Mouse (Mus musculus): ENCODE measurements around the gene Ppid.

Gene Ppid

DNA sequence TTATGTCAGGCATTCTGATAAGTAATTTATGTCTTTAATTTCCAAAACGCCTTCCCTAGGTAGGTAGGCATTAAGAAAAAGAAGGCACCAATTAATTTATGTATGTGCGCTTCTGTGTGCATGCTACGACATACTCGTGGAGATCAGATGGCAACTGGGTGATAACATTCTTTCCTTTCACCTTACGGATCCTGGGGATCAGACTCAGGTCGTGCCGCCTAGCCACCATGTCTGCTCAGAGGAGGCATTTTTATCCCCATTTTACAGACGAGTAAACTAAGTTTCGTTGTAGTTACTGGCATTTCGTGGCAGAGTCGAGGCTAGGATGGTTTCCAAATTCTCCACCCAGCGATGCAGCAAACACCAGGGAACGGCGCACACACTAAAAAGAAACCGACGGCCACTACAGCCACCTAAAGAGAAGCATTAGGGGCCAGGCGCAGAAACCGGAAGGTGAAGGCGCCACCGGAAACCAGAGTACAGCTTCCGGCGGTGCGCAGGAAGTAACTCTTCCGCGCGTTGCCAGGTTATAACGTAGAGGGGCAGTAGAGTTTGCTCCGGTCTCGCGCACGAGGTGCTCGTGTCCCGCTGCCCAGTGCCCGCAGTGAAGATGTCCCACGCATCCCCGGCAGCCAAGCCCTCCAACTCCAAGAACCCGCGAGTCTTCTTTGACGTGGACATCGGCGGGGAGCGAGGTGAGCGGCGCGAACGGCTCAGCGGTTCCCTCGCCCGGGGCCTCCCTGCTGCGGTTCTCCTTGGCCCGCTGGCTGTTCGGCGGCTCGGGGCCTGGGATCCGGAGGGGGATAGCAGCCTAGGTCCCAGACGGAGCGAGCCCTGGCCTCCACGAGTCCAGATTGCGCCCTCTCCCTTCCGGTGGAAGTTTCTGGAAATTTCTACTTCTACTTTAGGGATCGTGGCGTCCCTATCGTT is at the start of gene Ppid:
Gene Ppid, plus strand, starts transcription at position 480 of the 930 bp plus-strand sequence.
- DNase-seq (ENCODE audit: low spot score): peak; percentile 83

DNA sequence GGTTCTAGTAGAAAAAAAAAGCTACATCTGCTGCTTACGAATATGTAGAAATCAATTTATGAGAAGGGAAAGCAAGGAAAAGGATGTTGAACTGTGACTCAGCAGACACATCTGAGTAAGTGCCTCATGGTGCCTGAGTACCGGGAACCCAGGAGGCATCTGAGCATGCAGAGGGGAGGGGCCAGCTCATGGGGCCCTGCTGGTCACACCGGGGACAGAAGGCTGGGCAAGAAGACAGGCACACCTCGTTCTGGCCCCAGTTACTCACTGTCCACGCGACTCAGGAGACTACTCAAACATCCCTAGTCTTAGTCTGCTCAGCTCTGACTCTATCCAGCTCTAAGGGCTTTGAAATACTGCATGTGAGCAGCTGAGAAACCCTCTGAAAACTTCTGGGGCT is 48.6 kb upstream of the Ppid start:
- DNase-seq (ENCODE audit: low spot score): peak; percentile 48

DNA sequence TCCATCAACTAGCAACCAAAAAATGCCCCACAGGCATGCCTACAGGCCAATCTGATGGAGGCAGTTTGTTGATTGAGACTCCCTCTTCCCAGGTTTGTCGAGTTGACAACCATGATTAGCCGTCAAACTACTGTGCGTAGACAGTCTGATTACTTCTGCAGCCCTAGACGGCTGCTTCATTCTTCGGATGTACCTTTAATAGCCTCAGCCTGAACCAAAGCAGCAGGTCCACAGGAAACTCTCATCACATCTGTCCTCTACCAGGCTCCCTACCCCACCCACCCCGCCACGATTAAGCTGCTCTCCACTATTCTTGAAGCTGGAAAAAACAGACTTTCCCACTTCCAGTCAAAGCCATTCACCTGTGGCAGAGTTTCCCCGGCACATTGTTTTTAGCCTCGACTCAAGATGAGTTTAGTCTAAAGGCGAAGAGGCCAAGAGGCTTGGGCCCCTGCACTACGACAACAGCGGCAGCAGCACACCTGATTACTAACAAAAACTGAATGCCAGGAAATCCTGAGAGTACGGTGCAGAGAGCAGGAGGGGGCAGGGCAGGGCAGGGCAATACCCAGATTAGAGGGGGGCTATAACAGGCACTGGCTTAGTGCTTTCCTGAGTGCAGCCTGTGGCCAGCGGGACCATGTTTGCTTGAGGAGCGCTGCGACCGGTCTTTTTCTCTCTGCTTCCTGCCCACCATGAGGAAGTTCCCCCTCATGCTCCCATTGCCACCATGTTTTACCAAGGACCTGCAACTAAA is 42.3 kb upstream of the Ppid start:
- DNase-seq (ENCODE audit: low spot score): no peak

DNA sequence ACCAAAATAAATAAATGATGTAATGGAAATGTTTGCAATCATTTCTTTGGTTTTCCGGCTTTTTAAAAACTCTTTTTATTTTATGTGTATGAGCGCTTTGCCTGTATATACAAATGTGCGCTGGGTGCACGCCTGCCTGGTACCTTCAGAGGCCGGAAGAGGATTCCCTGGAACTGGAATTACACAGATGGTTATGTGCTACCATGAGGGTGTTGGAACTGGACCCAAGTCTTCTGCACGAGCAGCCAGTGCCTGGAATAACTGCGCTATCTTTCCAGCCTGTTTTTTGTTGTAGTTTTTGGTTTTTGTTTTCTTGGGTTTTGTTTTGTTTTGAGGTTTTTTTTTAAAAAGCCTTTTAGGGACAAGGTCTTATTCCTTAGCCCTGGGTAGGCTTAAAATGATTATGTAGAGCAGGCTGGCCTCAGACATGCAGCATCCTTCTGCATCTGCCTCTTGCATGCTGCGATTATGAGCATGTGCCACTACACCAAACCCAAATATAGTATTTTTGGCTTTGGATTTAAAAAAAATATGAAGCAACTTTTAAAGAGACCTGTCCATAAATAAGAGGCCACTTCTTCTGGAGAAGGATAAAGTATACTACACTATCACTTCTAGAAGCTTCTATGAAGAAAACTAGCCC is 41.3 kb upstream of the Ppid start:
- no peak for DNase-seq (ENCODE audit: low spot score)

DNA sequence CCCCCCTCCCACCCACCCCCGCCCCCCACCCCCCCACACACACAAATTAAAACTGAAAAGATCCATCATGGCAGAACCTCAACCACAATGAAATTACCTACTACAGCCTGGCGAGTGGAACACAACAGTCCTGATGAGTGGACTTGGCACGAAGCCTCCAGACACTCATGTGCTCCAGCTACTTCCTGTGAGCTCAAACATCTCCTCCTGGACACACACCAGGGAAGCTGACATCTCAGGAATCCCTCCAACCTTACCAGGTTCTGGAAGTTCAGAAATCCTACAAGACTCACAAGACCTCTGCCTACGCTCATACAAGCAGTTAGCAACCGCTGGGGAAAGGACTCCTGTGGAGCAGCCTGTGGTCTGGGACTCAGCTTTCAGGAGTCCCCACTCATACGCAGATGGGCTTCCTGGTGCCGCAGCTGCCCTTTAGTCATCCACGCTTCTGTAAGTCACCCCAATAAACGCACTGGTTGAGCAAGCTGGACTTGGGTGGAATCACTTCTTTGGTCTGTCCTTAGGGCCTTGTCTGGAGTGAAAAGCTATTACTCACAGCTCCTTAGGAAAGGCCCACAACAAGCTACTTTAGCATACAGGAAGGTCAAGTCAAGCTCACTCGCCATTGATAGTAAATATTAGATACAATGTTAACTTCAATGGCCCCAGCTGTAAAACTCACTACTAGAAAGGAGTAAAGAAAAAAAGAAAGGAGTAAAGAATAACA is 39.2 kb upstream of the Ppid start:
- no peak for DNase-seq (ENCODE audit: low spot score)

DNA sequence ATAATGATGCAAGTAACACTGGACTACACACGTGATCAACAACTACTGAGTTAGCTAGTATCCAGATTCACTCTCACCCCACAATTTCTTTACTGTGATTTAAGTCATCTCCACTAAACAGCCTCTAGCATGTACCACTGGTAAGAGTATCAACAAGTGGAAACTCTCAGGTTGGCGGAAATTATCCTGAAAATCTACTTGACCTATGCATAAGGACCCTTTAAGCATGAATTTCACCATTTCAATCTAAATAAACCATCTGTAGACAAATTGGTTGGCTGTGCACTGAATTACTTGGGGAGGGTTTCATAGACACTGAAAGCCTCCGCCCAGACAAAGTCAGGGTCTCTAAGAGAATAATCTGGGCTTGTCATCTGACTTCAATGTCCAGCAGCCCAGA is 37.4 kb upstream of the Ppid start:
- DNase-seq (ENCODE audit: low spot score): no peak

DNA sequence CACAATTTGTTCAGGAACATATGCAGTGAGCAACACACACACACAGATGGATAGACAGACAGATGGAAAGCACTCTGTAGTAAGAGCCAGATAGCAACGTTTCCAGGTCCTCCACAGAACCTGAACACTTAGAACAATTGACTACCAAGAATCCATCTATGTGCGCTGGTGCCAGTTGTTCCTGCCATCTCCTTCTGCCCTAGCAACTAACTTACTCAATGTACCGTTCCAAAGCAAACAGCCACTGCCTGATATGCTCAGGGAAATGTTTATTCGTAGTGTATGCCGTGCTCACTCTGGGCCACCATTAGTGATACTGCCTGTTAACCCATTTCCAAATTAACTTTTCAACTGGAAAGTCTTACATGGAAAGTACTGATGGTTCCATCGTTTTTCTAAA is 36.1 kb upstream of the Ppid start:
- DNase-seq (ENCODE audit: low spot score): no peak

DNA sequence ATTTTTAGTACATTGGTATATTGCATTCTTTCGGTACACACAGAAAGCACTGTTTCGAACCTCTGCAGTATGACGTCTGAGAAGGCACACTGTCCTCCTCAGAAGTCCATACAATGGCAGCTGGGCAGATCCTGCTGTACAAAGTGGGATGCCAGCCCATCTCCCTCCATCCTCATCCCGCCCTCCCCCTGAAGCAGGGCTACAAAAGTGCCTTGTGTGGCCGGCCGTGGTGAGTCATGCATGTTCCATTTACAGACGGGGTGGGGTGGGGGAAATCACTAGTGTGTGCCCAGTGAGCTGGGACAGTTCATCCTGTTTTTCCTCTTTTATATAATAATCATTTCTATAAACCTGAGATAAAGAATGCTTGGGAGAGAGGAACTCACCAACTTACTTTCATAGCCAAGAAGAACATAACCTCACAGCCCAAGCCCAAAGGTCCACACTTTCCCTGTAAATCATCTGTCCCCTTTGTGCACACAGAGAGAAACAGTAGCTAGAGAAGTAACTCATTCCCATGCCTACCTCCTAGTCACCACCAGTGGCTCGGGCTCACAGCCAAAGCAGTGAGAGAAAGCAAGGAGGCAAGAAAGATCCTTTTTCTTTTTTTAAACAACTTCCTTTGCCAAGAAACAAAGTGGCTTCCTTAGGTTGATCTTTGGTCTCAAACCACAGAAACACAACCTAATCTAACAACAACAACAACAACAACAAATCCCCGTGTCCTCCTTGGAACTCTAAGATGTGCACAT is 31.9 kb upstream of the Ppid start:
- no peak for DNase-seq (ENCODE audit: low spot score)

DNA sequence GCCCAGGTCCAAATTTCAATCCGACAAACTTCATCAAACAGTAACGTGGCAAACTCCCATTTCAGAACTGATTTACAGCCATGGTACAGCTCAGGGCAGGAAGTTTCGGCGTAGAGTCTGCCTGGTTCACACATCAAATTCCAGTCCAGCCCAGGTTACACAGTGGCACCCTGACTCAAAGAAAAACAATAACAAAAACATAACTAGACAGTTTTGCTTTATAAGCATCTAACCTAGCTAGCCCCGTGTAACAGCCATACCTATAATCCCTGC is 31.4 kb upstream of the Ppid start:
- no peak for DNase-seq (ENCODE audit: low spot score)

DNA sequence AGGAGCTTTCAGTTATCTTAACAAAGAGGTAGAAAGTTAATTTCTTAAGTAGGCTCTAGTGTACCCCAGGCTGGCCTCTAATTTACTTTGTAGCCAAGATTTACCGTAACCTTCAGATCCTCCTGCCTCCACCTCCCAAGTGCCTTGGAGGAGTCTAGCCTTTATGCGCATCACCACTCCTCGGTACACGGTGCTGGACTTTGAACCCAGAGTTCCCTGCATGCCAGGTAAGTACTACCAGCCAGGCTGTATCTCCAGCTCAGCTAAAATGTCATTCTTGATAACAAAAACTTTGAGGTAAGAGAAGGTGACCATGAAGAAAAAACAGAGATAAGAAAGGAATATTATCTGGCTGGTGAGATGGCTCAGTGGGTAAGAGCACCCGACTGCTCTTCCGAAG is 30.6 kb upstream of the Ppid start:
- peak; percentile 61 for DNase-seq (ENCODE audit: low spot score)

DNA sequence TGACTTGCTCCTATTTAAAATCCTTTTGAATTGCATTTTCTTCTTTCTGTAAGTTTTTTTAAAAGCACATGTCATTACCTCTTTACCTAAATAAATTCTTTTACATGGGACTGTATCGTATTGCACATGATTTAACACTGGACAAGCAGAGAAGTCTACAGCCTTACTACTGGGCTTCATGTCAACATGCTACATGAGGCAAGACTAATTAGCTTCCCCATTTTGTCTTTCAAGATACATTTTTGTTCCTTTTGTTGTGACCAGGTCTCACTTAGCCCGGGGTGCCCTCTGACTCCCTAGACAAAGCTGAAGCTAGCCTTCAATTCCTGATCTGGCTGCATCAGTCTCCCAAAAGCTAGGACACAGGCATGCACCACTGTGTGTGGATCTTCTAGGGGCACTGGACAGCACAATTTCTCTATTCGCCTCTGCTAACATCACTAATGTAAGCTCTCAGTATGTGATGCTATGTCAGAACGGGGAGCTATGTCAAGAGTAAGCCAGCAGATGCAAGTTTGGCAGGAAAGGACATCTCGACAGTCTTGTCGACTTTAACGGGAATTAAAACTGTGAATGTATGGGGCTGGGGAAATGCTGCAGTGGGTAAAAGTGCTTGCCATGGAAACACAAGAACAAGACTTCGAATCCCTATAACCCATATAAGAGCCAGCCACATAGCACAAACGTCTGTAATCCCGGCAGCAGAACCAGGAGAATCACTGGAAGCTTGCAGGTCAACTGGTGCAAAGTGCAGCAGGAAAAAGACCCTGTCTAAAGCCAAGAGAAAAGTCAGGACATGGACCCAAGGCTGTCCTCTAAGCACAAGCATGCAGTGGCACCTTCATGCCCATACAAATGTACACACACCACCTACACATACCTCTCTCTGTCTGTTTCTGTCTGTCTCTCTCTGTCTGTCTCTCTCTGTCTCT is 29.1 kb upstream of the Ppid start:
- no peak for DNase-seq (ENCODE audit: low spot score)

DNA sequence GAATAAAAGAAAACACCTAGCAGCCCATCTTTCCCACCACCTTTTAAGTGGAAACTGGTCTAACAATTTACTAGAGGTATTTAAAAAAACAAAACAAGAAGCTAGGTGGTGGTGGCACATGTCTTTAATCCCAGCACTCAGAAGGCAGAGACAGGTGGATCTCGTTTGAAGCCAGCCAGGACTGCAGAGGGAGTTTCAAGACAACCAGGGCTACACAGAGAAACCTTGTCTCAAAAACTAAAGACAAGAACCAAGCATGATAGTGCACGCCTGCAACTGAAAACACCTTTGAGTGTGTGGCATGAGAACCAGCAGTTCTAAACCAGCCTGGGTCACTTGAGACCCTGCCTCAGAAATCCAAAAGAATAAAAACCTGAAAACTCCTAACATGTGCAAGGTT is 27.6 kb upstream of the Ppid start:
- DNase-seq (ENCODE audit: low spot score): no peak

DNA sequence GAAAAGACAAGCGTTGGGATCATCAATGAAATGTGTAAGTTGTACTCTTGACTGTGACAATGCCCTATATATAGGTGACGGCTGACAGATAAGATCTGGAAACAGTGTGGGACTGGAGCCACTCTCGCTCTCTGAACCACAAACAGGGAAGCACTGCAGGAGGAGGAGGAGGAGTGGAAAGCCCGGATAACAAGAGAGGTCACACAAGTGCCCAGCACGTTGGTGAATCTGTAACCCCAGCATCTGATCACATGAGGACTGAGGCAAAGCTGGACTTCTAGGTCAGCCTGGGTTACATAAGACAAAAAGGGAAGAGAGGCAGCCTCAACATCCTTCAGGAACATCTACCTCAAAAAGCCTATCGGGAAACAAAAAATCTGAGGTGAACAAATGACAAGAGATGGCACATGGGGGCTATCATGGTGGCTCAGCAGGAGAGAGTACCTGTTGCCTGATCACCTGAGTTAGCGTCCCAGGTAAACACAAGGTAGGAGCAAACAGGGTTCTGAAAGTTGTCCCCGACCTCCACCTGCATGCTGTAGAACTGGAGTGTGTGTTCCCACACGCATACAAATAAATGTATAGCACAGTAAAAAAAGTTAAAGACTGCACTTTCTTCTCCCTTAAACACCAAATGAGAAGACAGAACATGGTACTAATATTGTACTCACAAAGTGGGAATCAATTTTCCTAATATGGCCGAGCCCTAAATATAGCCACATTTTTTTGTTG is 26.1 kb upstream of the Ppid start:
- peak; percentile 67 for DNase-seq (ENCODE audit: low spot score)

DNA sequence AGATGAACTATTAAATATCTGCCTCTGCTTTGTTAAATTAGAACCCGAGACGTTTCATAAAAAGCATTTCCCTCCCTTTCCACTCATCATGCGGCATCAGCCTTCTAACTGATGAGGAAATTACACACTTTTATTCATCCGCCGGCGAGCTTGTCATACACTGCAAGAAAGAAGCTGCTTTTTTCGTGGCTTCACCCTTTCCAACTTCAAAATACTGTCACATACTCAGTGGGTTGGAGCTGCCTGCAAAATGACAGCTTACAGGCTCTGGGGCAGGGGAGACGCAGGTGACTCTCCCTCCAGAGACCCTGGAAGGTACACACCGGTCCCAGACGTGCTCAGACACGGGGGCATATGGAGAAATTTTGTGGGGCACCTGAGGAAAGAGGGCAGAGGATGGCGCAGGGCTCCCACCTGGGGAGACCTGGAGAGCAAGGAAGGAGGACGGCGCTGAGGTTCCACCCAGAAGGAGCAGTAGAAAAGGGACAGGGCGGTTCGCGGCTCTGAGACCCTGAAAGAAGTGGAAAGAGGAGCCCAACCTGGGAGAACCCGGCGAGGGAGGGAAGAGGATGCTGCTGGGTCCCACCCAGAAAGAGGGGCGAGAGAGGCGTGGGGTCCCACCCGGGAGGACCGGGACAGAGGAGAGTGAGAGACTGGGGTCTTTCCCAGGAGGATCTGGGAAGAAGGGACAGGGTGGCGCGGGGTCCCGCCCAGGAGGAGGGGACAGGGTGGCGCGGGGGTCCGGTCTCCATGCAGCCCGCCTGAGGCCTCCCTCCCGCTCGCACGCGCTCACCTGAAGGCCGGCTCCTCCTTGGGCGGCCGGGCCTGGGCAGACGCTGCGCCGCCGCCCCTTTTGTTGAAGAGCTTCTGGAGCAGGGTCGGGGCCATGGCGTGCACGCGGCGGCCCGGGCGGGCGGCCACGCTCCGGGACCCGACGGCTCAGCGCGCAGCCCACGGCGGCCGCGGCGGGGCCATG is 24.1 kb upstream of the Ppid start:
- DNase-seq (ENCODE audit: low spot score): peak; percentile 75

DNA sequence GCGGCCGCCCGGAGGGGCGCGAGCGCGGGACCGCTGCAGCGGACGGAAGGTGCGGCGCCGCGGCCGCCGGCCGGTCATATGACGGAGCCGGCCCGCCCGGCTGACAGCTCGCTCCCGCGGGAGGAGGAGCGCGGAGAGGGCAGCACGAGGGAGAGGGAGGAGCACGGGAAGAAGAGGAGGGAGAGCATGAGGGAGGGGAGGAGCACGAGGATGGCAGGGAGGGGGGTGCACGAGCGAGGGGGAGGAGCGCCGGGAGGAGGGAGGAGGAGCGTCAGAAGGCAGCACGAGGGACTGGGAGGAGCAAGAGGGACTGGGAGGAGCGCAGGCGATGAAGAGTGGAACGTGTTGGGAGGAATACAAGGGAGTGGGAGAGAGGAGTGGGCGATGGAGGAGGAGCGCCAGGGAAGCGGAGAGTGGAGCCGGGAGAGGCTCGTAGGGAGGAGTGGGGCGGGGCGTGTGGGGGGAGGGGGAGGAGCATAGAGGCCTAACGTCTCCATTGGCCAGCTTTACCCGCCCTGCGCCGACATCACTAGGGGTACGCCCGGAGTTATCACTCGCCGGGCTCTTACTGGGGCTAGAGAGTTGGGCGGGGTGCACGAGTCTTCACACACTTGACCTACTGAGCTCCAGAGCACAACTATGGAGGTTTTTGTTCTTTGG is 23.3 kb upstream of the Ppid start, which contains the start of gene Fnip2:
Gene Fnip2, minus strand, starts transcription at position 94 of the 660 bp plus-strand sequence.
- peak; percentile 99 for DNase-seq (ENCODE audit: low spot score)

DNA sequence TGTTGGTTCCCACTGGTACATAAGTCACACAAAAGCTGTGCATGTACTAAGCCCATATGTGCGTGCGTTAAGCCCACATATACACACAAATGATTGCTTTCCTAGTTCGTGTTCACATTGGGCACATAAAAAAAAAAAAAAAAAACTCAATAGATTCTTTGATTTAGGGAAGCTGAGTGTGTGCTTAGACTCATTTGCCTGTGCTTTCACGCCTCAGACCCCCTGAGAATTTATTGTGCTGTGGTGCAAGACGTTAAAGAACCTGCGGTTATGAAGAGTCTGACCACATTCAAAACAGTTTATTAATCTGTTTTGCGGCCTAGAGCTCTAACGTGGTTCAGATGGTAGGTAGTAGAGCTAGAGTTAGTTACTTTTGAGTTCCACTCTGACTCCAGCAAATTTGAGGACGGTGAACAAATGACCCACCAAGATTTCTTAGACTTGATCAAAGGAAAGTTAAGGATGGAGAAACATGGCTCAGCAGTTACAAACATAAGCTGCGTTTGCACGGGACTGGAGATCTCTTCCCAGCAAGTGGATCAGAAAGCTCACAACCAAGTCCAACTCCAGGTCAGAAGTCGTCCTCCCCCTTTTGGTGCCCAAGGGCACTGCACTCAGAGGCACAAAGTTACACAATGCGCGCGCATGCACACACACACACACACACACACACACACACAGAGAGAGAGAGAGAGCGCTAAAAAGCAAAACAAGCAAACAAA is 22.4 kb upstream of the Ppid start:
- no peak for DNase-seq (ENCODE audit: low spot score)

DNA sequence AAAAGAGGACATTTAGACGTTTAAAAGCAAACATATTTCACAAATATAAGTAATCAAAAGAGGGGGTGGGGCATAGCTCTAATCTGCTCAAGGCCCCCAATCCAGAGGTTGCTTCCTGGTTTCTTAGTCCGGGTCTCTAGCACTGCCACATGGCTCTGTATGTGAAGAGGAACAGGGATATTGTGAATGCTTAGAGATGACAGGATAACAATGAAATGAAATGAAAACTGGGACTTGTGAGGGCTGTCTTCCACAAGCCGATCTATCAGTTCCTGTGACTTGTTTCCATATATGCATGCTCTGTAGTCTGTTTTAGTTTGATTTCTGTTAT is 21.8 kb upstream of the Ppid start:
- DNase-seq (ENCODE audit: low spot score): no peak

Data from yolk sac, embryonic 10.5 days (tissue).